In genomic region chr4:55013563-55014248, GRCm38 (mm10) we compare ENCODE assay signal across 9 mouse cellular contexts.
DNase-seq lines count a peak whose midpoint lies in the region; ATAC-seq and TF ChIP-seq lines count a peak whose summit lies in the region.
"Had no signal": no experiment of that assay in that cellular context is flagged by ENCODE, and none has a peak within 500 bp of the region (broad histone marks: within the 10 kb centered on the region; RNA-seq: fewer than 3 reads in every experiment).

No protein-coding gene starts in this region.

- no peak for ATAC-seq in erythroblast, adult 5-6 weeks (replicated peaks; ENCODE audit: low FRiP score, poor library complexity, severe bottlenecking)

- H3K4me1 ChIP-seq in embryonic fibroblast, embryonic 13.5 days (ENCODE audit: control insufficient read depth, insufficient read depth, low read length) = peaks cover 4% of the 10 kb centered on the region; the same call in 1 of the 2 replicates

- TF ChIP-seq CTCF in embryonic fibroblast, embryonic 13.5 days (IDR thresholded peaks at IDR 0.05; ENCODE audit: borderline replicate concordance, insufficient read depth, low read length) = no peak

- intact Hi-C loops in heart, postnatal 36 days (cut with DNase I) = no loop called here

- no peak overlapping the region for H3K4me3 ChIP-seq in embryonic fibroblast, embryonic 13.5 days (ENCODE audit: insufficient read depth, low read length)

- H3K27ac ChIP-seq in embryonic fibroblast, embryonic 13.5 days (ENCODE audit: insufficient read depth, low read length) = peak overlapping the region; percentile 37; the same call in 1 of the 2 replicates

- no peak for TF ChIP-seq POLR2A in embryonic fibroblast, embryonic 13.5 days (IDR thresholded peaks at IDR 0.05; ENCODE audit: low read depth, low read length)

- DNase-seq in heart, adult 11 months = peak; percentile 92
- DNase-seq in heart, postnatal 36 days = no peak
- peak; percentile 74 to 83 for DNase-seq in layer of hippocampus, adult 18-20 months (ENCODE audit: low spot score in 2 of 2)
- peak; percentile 63 for DNase-seq in lung, postnatal 25 days (ENCODE audit: low spot score)
- DNase-seq in B cell, adult 2 months = no peak
- no peak for DNase-seq in cerebellum, adult 9-11 months
- DNase-seq: midbrain, embryonic 14.5 days had no signal

Comparison
In these comparisons a context has a peak if more than half of its experiments do, and no peak if none do; other contexts are left out.
1. DNase-seq: peak in heart, adult 11 months (single experiment), layer of hippocampus, adult 18-20 months (2 of 2) and lung, postnatal 25 days (single experiment); none in heart, postnatal 36 days (0 of 2), B cell, adult 2 months (0 of 2) and cerebellum, adult 9-11 months (single experiment).